Mouse (Mus musculus) frontal cortex, adult 2 months (tissue): ENCODE measurements around the gene Nfyb. TPM values are rescaled to one million over a fixed set of nuclear protein-coding genes. Genes with fewer than 3 reads are reported as not detected.

Experiments used
- DNase-seq, 2 experiments: peaks; one replicate each; pipeline ENCODE4 v3.0.0; 2022; ENCODE audit warnings: low spot score in 1 of 2; ENCODE audit errors: extremely low spot score in 1 of 2
- polyA plus RNA-seq: library from polyadenylated mRNA; depleted of rRNA; stranded (reverse); fragments of >200 nt; gene quantifications from 2 replicates; pipeline ENCODE4 v1.2.3, GENCODE M21; 2012

Nfyb gene
- polyA plus RNA-seq, 1 experiment: 61.6 TPM

DNA sequence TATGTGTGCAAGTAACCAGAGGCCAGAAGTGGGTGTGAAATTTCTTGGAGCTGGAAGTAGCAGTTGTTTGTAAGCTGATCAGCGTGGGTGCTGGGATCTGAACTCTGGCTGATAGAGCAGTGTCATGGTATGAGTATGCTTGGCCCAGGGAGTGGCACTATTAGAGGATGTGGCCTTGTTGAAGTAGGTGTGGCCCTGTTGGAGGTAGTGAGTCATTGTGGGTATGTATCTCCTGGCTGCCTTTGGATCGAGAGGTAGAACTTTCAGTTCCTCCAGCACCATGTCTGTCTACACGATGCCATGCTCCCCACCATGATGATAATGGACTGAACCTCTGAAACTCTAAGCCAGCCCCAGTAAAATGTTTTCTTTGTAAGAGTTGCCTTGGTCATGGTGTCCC lies 16.4 kb upstream of the Nfyb start:
- DNase-seq: no peak

DNA sequence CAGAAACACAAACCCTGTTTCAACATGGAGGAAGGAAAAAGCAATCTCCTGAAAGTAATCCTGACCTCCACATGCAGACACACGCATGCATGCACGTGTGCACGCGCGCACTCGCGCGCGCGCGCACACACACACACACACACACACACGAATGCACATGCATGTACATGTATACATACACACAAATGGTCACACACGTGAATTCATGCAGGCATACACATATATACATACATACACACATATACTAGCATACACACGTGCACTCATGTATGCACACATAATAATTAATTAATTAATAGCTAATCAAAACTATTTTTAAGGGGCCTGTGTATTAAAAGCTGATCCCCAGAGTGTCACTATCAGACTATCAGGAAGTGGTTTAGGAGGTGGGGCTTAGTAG lies 15.9 kb upstream of the Nfyb start:
- no peak for DNase-seq

DNA sequence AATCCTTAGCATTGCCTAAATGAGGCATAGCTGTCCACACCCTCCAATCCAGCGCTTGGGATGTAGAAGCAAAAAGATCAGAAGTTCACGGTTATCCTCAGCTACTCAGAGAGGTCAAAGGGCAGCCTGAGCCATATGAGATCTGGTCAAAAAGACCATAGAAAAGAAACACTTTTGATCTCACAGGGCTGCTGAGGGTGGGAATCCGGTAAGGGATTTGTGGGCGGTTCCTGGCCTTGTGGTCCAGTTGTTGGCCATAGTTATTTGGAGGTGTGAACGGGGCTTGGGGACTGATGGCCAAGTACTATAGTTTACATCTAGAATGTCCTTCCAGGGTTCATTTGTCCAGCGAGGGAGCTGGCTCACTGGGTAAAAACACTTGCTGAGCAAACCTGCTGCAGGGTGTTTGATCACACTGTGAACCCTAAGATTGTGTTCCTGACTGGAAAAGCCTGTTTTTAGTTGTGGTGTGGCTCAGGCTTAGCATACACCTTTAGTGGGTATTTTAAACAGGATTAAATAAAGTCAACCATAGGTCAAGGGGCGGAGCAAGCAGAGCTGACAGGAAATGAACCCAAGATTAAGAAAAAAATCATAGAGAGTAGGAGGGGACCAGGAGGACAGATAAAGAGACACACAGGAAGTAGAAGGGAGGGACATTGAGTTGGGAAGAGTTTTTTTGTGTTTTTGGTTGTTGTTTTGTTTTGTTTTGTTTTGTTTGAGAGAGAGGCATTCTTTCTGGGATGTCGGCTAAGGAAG lies 15.0 kb upstream of the Nfyb start:
- DNase-seq: no peak

DNA sequence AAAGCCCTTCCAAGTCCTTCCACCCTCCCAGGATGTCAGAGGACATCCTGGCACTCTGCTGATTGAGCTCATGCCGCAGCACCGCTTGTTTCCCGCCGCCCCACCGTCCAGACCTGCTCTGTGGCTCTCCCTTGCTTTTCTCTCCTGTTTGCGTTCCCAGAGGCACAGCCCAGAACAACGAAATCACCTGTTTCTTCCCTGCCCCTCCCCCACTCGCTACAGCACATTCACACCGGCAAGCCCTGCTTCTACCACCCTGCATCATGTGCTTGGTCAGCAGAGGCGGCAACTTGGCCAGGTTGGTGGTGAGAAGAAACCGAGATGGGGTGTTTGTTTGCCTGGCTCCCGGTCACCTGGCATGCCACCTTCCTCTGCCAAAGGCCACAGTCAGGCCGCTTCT lies 13.9 kb upstream of the Nfyb start:
- no peak for DNase-seq

DNA sequence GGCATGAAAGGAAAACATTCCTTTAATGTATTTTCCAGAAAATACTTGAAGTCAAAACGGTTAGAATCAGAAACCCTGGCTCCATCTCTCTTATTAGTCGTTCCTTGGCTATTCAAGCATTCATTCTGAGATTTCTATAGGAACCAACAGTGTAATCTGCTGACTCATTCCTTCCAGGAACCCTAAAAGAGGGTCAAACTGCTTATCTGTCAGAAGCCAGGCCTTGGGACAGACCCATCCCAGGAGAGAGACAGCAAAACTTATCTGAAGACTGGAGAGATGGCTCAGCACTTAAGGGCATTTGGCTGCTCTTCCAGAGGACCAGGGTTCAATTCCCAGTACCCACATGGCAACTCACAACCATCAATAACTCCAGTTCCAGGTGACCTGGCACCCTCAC lies 13.1 kb upstream of the Nfyb start:
- DNase-seq: no peak

DNA sequence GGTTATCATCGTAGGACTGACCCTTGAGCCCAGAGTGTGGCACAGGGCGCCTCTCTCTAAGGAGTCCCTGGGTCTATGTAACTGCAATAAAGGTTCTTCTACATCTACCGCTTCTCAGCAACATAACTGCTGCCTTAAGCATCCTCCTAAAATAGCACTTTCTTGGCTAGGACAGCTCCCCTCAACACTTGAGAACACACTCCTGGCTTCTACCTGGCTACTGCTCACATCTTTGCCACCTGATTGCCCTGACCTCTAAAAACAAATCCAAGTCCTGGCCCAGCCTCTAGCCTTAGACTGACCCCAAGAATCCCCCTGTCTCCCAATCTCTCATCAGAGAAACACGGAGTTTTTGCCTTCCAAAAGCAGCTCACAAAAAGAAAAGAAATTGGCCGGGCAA lies 10.9 kb upstream of the Nfyb start:
- DNase-seq: no peak

DNA sequence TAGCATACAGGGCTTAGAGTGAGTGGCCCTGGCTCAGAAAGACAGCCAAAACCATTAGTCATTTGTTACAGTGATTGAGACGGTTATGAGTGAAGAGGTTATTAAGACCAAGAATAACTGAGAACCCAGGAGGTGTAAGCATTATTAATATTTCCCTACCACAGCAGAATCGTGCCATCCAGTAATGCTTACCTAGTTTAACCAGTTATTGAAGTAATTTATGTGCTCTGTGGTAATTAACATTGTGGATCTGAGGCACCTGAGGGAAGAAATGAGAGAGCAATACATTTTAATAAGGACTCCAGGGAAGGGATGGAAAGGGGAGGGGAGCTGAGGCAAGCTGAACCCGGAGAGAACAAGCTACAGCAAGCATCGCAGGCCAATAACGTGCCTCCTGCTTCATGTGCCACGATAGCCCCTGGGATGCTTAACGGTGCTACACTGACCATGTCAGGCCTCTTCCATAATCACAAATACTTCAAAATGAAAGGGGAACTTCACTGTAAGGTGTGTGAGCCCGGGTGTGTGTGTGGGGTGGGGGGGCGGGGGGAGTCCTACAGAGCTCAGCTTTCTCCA lies 7.7 kb upstream of the Nfyb start:
- DNase-seq: no peak

DNA sequence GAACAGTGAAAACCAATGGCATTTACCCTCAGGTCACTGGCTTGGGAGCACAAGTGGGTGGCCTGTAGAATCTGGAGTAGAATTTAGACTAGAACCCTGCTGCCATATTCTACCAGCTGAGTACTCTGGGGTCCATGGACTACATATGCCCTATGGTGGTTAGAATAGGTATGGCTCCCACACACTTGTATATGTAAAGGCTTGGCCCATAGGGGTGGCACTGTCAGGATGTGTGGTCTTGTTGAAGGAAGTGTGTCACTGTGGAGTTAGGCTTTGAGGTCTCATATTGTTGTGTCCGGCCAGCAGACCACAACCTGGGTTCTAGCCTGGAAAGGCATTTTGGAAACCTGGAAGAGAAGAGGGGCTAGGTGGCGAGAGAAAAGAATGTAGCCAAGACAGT lies 6.8 kb upstream of the Nfyb start:
- DNase-seq: no peak

DNA sequence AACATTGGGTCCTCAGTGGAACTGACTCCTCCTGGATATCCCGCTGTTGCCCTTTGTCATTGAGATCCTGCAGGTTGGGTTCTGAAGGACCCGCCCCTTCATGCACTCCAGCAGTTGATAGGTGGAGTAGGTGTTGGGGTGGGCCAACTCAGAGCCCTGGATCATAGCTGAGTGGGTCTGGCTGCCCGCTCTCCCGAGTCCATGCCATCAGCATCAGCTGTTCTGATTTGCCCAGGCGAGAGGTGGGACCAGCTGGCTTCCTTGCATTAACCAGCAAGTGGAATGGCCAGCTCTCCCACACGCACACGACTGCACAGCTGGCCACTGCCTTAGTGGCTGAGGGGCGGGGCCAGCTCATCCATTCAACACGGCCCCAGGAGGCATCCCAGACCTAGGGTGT lies 5.0 kb upstream of the Nfyb start:
- DNase-seq: no peak

DNA sequence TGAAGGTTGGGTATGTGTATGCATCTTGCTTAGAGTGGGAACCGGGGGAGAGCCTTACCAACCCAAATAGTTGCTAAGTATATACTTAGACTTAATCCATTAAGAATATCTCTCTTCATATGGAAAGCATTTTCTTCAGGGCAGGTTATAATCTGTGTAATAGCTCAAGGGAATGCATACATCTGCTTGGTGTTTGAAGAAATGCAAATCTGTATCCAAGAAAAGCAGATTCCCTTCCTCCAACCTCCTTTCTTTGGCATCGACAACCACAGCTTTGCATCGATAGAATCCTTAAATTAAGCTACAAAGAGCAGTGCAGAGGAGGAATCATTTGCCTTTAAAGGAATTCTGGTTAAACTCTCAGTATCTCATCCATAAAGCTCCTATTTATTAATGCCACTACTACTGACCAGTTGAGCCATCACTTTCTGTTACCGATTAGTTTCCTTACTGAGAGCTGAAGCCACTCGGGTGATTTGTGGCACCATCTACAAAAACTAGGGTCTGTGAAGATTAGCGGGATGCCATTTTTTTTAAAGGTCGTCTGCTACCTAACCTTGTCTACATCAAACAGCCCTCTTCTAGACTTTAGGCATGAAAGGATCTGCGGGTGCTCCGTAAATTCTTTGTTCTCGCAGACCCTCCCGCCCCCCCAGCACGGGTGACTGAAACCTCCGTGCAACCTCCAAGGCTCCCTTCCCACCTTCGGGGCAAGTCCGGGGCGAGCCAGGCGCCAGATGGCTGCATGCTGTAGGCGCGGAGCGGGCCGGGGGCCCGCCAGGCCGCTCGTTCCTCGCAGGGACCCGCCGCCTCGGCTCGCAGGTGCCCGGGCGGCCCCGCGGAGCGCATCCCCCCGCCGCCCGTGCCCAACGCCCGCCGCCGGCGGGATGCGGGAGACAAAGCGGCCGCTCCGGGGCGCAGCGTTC lies 925 bp downstream of the Nfyb start:
- DNase-seq: peak in 1 of 2 experiments; percentile 54

DNA sequence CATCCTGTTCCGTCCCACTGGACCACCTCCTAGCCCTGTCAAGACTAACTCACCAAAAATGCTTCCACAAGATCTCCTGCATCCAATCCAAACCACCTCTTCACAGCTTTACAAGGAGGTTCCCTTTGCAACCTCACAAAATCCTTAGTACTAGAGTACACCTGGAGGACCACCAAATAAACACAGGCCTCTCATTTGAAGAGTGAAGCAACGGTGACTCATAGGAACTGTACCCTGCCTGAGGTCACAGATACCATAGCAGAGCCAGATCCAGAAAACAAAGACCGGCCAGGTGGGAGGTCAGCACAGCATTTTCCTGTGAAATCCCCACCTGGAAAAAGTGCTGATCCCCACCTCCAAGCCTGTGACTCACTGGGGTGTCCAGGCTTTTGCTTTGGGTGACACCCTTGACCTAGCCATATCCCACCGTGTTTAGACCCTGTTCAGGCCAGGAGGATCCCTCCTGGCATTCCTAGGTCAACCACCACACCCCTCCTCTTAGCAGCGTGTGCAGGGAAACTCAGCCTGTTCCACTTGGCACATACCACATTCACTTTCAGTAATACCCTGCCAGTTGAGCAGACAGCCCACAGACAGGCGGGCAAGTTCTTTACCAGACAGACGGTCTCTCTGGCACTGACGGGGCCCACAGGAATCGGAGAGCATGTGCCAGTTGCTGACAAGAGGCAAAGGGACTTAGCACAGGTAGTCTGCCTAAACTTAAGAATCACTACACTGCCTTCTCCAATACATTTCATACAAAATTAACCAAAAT lies 2.7 kb downstream of the Nfyb start:
- DNase-seq: peak in 1 of 2 experiments; percentile 55

DNA sequence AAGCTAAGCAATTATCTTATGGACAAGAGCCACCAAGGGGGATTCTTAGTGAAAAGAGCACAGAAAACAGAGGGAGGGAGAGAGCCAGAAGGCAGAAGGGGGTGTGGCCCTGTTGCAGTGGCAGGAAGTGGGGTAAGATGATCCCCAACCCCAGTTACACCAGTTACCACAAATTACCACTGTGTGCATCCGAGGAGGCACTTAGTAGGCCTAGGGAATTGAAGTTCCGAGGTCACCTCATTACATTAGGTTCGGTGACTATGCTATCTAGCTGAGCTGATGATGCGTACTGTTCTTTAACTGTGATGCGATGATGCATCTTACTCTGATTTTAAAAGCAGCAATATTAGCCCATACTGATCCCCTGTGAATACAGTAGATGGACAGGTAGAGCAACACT lies 4.2 kb downstream of the Nfyb start:
- no peak for DNase-seq

DNA sequence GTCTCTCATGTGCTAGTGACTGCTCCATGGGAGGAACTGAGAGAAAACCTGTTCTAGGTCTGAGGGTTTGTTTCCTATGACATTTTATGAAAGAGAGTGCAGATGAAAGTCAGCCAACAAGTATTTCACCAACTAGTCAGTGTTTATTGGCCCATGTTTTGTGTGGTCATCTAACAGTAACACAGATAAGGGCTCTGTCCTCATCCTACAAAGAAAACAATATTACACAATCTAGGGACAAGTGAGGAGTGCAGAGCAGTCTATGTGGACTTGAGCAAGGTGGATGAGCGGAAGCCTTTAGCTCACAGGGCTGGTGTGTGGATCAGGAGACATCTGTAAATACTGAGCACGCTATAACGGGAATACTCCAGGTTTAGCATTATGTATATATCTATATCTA lies 5.1 kb downstream of the Nfyb start:
- DNase-seq: no peak

DNA sequence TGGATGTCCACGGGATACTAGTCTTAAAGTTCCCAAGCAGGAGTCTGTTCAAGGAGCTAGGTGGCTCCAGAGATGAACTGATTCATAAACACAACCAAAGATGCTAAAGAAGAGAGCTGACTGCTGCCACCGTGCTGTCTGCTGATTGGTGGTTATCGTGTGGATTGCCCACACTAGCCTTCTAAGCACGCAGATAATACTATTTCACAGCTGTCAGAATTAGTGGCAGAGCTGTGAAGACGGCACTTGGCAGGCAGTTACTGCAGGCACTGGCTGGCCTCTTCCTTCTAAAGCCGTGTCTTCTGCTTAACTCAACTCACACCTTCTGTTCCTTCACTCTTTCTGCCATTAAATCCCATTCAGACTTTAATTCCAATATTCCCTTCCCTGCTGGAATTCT lies 5.6 kb downstream of the Nfyb start:
- no peak for DNase-seq

DNA sequence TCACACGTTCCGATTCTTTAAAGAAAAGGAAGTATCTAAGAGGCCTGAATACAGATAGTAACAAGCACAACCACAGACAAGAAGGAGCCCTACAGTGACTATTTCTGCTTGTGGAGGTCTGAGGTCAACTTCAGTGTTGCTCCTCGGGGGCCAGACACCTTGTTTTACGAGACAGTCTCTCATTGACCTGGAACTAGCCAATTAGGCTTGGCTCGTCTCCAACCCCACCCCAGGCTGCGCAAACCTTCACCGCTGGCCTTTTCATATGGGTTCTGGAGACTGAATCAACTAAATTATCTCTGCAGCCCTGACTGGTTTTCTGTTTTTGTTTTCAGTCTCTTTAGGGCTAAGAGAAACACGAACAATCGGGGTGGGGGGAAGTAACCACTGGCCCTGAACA lies 6.6 kb downstream of the Nfyb start:
- DNase-seq: no peak

DNA sequence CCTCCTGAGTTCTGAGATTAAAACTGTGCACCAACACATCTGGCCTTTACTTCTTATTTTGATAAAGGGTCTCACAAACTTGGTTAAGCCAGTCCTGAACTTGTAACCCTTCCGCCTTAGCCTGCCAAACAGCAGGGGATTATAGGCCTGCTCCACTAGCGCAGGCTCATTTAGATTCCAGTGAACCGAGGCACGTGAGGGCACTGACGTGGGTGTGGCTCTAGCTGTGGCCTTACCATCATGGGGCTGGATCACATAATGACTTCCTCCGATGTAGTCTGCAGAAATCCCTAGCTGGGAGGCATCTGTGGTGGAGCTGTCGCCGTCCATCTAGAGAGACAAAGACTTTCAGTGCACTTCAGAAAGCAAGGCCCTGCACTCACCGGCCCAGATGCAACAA lies 7.5 kb downstream of the Nfyb start:
- no peak for DNase-seq

DNA sequence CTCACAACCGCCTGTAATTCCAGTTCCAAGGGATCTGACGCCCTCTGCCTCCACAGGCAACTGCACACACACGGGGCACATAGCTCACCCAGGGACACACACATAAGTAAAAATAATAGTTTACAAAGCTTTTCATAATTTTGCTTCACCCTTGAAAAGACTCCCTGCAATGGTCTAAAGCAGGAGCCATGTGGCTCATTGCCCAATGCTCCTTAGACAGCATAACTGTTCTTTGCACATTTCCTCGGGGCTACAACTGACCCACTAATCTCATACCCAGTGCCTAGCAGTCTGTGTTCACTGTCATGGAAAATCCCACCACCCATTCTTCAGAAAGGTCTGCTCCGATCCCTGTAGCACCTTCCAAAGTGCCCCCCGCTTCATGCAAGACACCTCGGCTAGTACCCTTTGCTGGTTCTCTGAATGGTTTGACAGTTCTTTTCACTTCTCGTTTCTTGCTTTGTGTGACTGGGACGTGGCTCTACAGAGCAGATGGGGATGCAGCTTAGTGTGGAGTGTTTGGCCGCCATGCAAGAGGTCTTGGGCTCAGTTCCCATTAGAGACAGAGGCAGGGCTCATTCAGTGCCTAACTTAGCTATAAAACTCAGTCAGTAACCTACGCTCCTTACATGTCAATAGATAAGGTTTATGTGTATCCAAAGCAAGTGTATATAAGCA lies 8.6 kb downstream of the Nfyb start:
- no peak for DNase-seq

DNA sequence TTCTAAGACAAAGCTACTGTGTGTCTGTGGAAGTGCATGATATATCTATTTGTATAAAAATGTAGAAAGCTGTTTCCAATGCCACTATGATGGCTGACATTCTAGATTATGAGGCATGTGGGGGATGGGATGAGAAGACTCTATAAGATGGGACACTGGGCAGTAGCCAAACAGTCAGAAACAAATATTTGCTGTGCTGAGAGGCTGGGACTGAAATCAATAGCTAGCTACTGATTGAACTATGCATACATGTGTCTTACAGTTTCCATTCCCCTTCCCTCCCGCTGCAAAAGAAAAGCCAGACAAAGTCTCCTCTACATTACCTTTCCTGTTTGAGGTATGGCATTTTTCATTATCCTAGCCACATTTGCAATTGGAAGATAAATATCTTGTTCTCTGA lies 9.3 kb downstream of the Nfyb start:
- no peak for DNase-seq

DNA sequence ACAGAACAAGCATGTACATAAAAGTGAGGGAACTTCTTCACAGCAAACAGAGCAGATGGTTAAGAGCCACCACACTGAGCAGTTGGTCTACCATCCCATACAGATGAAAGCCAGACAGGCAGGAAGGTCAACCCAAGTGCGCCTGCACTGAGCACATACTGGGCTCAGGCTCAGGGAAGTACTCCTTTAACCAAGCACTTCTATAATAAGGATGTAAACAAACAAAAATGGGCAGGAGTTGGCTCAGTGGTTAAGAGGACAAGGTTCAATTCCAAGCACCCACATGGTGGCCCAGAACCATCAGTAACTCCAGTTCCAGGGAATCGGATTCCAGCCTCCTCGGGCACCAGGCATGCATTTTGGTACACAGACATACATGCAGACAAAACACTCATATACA lies 11.0 kb downstream of the Nfyb start:
- no peak for DNase-seq

DNA sequence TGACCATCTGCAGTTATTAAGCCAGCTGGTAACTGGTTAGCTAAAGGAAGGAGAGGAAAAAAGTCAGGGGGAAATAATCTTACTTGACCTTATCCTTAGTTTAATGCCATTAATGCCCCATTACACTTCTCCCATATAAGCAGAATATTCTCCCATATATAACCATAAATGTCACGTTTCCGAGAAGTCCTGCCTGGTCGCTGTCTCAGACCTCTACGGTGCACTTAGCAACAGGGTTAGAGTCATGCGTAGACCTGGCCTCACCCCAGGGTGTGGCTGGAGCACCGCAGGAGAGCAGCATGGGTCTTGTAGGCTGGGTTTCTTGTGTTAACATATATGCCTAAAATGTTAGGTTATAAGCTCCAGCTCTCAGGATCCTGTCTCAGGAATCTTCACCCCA lies 13.2 kb downstream of the Nfyb start:
- DNase-seq: no peak
